Mouse (Mus musculus): ENCODE data around the gene Ranbp3l.

- TF ChIP-seq CTCF (IDR thresholded peaks at IDR 0.05; ENCODE audit: borderline replicate concordance, insufficient read depth, low read length) = no peak
- no peak for TF ChIP-seq POLR2A (IDR thresholded peaks at IDR 0.05; ENCODE audit: low read depth, low read length)
These were observed 110.9 kb downstream of the Ranbp3l start for GRCm38 (mm10) chr15:9078481-9079300.
